Mouse (Mus musculus) MEL (cell line): Measurements from ENCODE around the gene Npnt.

Experiments
- CHD1 ChIP-seq: IDR thresholded peaks from 2 replicates; pipeline ENCODE4 v1.6.1; 2012; ENCODE audit warnings: low read depth, mild to moderate bottlenecking, inconsistent platforms, low read length, improper control_type of control experiment
- CTCF ChIP-seq, 3 experiments: IDR thresholded peaks in 2 of 3; conservative IDR thresholded peaks in 1 of 3; 2 replicates each; pipeline ENCODE4 v1.5.1; 2011 to 2012; ENCODE audit warnings: low read length in 3 of 3, low read depth in 2 of 3, mild to moderate bottlenecking in 2 of 3, improper control_type of control experiment in 1 of 3, inconsistent platforms in 1 of 3, mixed read lengths in 1 of 3, moderate library complexity in 1 of 3; ENCODE audit not compliant: control insufficient read depth in 1 of 3, insufficient read depth in 1 of 3, poor library complexity in 1 of 3, severe bottlenecking in 1 of 3
- EP300 ChIP-seq, 2 experiments: IDR thresholded peaks; 2 replicates each; pipeline ENCODE4 v1.6.1; 2011; ENCODE audit warnings: improper control_type of control experiment in 2 of 2, low read length in 2 of 2, low read depth in 1 of 2, mild to moderate bottlenecking in 1 of 2
- HCFC1 ChIP-seq: IDR thresholded peaks from 2 replicates; pipeline ENCODE4 v1.6.1; 2012; ENCODE audit warnings: low read depth, mild to moderate bottlenecking, inconsistent platforms, low read length, improper control_type of control experiment, moderate library complexity
- MAX ChIP-seq: IDR thresholded peaks from 2 replicates; pipeline ENCODE4 v1.6.1; 2011; ENCODE audit warnings: low read length, improper control_type of control experiment
- POLR2A ChIP-seq, 2 experiments: IDR thresholded peaks; 2 replicates each; pipeline ENCODE4 v1.6.1; 2011 to 2012; ENCODE audit warnings: low read length in 2 of 2, mild to moderate bottlenecking in 2 of 2, control low read depth in 1 of 2, improper control_type of control experiment in 1 of 2, low read depth in 1 of 2, moderate library complexity in 1 of 2; ENCODE audit not compliant: control insufficient read depth in 1 of 2, insufficient read depth in 1 of 2, poor library complexity in 1 of 2
- RAD21 ChIP-seq: IDR thresholded peaks from 2 replicates; pipeline ENCODE4 v1.6.1; 2011; ENCODE audit warnings: mild to moderate bottlenecking, low read depth, low read length, improper control_type of control experiment
- SIN3A ChIP-seq: IDR thresholded peaks from 2 replicates; pipeline ENCODE4 v1.6.1; 2012; ENCODE audit warnings: low read length, improper control_type of control experiment, inconsistent platforms
- USF1 ChIP-seq: IDR thresholded peaks from 2 replicates; pipeline ENCODE4 v1.6.1; 2014; ENCODE audit warnings: low read depth, mild to moderate bottlenecking, inconsistent platforms, low read length, improper control_type of control experiment, moderate library complexity
- ZNF384 ChIP-seq: IDR thresholded peaks from 2 replicates; pipeline ENCODE4 v1.6.1; 2012; ENCODE audit warnings: low read depth, mild to moderate bottlenecking, inconsistent platforms, low read length, improper control_type of control experiment

DNA sequence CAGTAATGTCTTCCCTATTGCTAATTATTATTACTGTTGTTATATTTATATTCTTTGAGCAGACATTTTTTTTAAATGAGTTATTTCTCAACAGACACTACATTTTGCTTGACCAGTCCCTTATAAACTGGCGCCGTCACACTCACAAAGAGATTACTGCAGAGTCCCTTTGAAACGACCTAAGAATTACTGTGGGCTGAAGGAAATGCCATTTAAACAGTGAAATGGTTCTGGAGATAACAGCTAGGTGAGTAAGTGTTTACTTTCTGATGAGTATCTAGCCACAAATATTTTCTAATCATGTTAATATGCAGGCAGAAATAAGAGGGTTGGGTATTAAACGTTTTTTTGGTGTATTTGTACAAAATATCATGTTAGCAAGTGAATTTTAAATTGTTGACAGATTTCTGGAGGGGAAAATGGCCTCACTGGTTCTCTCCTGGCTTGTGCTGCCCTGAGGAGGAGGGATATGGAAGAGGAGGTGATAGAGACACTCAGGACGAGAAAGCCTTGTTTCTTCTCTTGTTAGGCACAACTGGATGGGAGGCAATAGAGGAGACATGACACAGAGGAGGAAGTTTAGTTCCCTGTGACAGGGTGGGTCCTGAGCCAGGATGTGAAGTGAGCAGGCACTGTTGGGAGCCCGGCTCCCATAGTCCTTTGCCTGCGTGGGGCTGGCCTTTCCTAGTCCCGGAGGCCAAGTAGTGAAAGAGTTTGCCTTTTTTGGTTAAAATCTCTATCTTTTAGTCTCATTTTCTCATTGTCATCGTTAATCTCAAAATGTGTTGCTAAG is 14.8 kb upstream of the Npnt start:
- no peak for TF ChIP-seq EP300 (IDR thresholded peaks at IDR 0.05; ENCODE audit: low read depth in 1 of 2, low read length in 2 of 2)
- no peak for TF ChIP-seq RAD21
- no peak for TF ChIP-seq POLR2A (IDR thresholded peaks at IDR 0.05; ENCODE audit: control insufficient read depth in 1 of 2, insufficient read depth in 1 of 2, low read depth in 1 of 2, low read length in 2 of 2, poor library complexity in 1 of 2)
- TF ChIP-seq CTCF (IDR thresholded peaks at IDR 0.05 in 2 of 3, conservative IDR thresholded peaks at IDR 0.05 in 1 of 3; ENCODE audit: control insufficient read depth in 1 of 3, insufficient read depth in 1 of 3, low read depth in 2 of 3, low read length in 3 of 3, poor library complexity in 1 of 3, severe bottlenecking in 1 of 3), result no peak
- TF ChIP-seq CHD1, result no peak
- no peak for TF ChIP-seq SIN3A
- TF ChIP-seq ZNF384, result no peak
- no peak for TF ChIP-seq MAX
- no peak for TF ChIP-seq USF1
- no peak for TF ChIP-seq HCFC1
